Mouse (Mus musculus): ENCODE measurements around the gene Ly6g6d. TPM values are rescaled to one million over a fixed set of nuclear protein-coding genes. Genes with fewer than 3 reads are reported as not detected.

Gene Ly6g6d
- polyA plus RNA-seq, 1 experiment = 3.6 TPM

- Histone ChIP-seq H3K4me3 (ENCODE audit: insufficient read depth, low read length) (no peak overlapping the region), H3K4me1 (ENCODE audit: control insufficient read depth, insufficient read depth, low read length) (no peaks in the 10 kb centered on the region), H3K27ac (ENCODE audit: insufficient read depth, low read length) (no peak overlapping the region)
- TF ChIP-seq CTCF (IDR thresholded peaks at IDR 0.05; ENCODE audit: extremely low read depth, insufficient read depth, low read length) = no peak
- no peak for TF ChIP-seq POLR2A (IDR thresholded peaks at IDR 0.05; ENCODE audit: extremely low read depth, insufficient read depth, low read length)
Measured at GRCm38 (mm10) chr17:35063466-35063865, 14.4 kb downstream of the Ly6g6d start.

DNA sequence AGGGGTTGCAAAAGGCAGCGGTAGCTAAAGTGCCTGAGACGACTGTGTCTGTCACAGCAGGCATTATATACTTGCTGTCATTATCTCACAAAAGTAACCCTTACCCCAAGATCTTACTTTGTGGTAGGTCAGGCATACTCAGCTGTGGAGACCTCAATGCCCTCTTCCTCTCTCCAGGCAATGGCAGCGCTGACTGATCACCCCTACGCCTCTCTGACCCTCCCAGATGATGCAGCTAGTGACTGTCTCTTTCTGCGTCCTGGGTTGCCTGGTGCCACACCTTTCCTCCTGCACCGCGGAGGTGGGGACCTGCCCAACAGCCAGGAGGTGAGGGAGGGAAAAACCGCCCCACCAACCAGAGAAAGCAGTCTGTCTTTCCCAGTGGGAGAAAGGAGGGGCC, 16.6 kb downstream of the Ly6g6d start:
- Histone ChIP-seq H3K27ac (ENCODE audit: insufficient read depth, low read length) (no peak overlapping the region), H3K4me3 (ENCODE audit: insufficient read depth, low read length) (no peak overlapping the region), H3K4me1 (ENCODE audit: control insufficient read depth, insufficient read depth, low read length) (no peaks in the 10 kb centered on the region)
- TF ChIP-seq POLR2A (IDR thresholded peaks at IDR 0.05; ENCODE audit: extremely low read depth, insufficient read depth, low read length) = no peak
- TF ChIP-seq CTCF (IDR thresholded peaks at IDR 0.05; ENCODE audit: extremely low read depth, insufficient read depth, low read length) = no peak

DNA sequence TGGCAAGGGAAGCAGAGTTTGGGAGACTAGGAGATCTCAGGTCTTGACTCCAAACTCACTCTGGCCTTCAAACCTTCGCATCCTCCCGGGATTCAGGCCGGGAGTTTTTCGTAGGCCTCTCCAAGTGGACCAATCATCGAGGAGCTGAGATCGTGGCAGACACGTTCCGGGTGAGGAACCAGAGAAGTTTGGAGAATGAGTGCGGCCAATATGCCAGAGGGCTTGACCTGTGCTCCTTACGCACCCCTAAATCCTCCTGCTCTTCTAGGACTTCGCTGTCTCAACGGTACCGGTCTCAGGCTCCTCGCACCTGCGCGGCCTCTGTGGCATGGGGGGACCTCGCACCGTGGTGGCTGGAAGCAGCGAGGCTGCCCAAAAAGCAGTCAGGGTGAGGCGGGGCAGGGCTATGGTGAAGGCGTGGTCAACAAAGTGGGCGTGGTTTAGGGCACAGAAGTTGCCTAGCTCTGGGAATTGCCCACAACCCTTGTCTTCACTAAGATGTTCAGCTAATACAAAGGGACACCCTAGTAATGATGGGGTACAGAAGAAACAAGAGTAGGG, 17.0 kb downstream of the Ly6g6d start:
- Histone ChIP-seq H3K4me3 (ENCODE audit: insufficient read depth, low read length) (no peak overlapping the region), H3K4me1 (ENCODE audit: control insufficient read depth, insufficient read depth, low read length) (no peaks in the 10 kb centered on the region), H3K27ac (ENCODE audit: insufficient read depth, low read length) (no peak overlapping the region)
- TF ChIP-seq CTCF (IDR thresholded peaks at IDR 0.05; ENCODE audit: extremely low read depth, insufficient read depth, low read length) = no peak
- no peak for TF ChIP-seq POLR2A (IDR thresholded peaks at IDR 0.05; ENCODE audit: extremely low read depth, insufficient read depth, low read length)

- no peak overlapping the region for H3K27ac ChIP-seq (ENCODE audit: insufficient read depth, low read length)
Measured at GRCm38 (mm10) chr17:35060071-35060470, 17.8 kb downstream of the Ly6g6d start.

DNA sequence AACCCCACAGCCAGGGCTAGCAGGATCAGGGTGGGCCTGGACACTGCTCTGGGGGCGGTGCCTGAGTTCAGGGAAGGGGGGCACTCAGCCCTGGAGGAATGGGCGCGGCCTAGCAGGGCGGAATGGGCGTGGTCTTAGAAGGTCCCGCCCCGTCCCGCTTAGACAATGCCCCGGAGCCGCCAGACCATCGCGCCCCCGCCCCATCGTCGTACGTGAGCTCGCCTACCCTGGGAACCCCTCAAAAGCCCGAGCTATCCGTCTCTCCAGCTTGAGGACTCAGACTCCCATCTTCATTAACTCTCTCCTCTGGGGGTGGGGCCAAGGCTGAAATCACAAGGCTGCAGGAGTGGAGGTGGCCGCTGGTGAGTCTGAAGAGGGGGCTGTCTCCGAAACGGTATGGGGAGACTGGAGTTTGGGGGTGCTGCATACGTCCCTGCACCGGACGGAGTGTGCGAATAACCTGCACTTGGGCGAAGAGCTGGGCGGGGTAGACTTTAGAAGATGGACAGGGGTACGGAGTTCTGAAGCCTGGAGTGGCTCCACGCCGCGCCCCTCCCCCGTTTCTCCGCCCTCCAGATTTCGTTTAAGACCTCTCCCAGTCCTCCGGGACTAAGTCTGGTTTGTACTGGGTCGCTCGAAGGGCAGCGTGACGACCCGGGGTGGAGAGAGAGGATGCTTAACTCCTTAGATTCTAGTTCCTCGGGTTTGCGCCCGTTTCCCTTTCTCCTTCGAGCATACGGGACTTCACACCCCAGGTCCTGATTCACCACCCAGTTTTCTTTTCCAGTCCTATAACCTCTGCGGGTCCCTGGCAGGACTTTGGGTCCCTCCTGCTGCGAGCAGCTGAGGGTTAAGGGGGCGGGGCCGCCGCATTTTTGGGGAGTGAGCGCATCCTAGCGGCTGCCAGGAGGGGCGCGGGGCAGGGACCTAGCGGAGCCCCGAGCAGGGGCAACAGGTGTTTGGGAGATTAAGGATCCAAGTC, 18.7 kb downstream of the Ly6g6d start, which contains the start of gene Ddah2:
TSS of gene Ddah2 (plus strand) at position 125 of the 982 bp plus-strand sequence.
- TF ChIP-seq CTCF (IDR thresholded peaks at IDR 0.05; ENCODE audit: extremely low read depth, insufficient read depth, low read length) (0 out of 2 replicates have a peak, but pooled peaks have one; percentile 16), POLR2A (IDR thresholded peaks at IDR 0.05; ENCODE audit: extremely low read depth, insufficient read depth, low read length) (no peak)
- no peaks in the 10 kb centered on the region for H3K4me1 ChIP-seq (ENCODE audit: control insufficient read depth, insufficient read depth, low read length)
- no peak within 1 kb of the TSS for H3K27ac ChIP-seq (ENCODE audit: insufficient read depth, low read length)
- H3K4me3 ChIP-seq (ENCODE audit: insufficient read depth, low read length) = peak within 1 kb of the TSS; percentile 86

More at GRCm38 (mm10) chr17:35060071-35060470, 17.8 kb downstream of the Ly6g6d start:
- no peak for TF ChIP-seq POLR2A (IDR thresholded peaks at IDR 0.05; ENCODE audit: extremely low read depth, insufficient read depth, low read length)
- no peak for TF ChIP-seq CTCF (IDR thresholded peaks at IDR 0.05; ENCODE audit: extremely low read depth, insufficient read depth, low read length)
- Histone ChIP-seq H3K4me3 (ENCODE audit: insufficient read depth, low read length) (peak overlapping the region; percentile 86; the same call in 1 of the 2 replicates), H3K4me1 (ENCODE audit: control insufficient read depth, insufficient read depth, low read length) (no peaks in the 10 kb centered on the region)

DNA sequence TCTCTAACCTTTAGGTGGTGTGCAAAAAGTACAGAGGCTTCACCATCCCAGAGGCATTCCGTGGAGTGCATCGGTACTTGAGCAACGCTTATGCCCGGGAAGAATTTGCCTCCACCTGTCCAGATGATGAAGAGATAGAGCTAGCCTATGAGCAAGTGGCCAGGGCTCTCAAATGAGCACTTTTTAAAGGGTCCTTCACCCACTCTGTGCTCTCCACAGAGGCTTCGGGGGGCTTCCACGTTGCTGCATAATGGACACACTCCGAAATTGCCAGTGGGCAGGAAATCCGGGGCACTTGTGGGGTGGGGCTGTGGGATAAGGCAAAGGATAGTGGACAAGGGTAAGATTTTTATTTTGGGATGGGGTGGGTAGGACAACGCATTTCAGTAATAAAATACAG, 19.5 kb downstream of the Ly6g6d start:
- TF ChIP-seq CTCF (IDR thresholded peaks at IDR 0.05; ENCODE audit: extremely low read depth, insufficient read depth, low read length) (no peak), POLR2A (IDR thresholded peaks at IDR 0.05; ENCODE audit: extremely low read depth, insufficient read depth, low read length) (no peak)
- H3K4me3 ChIP-seq (ENCODE audit: insufficient read depth, low read length) = peak overlapping the region; percentile 86; the same call in 1 of the 2 replicates
- H3K4me1 ChIP-seq (ENCODE audit: control insufficient read depth, insufficient read depth, low read length) = no peaks in the 10 kb centered on the region
- H3K27ac ChIP-seq (ENCODE audit: insufficient read depth, low read length) = no peak overlapping the region

- no peak overlapping the region for H3K4me3 ChIP-seq (ENCODE audit: insufficient read depth, low read length)
- no peak overlapping the region for H3K27ac ChIP-seq (ENCODE audit: insufficient read depth, low read length)
- no peaks in the 10 kb centered on the region for H3K4me1 ChIP-seq (ENCODE audit: control insufficient read depth, insufficient read depth, low read length)
- TF ChIP-seq CTCF (IDR thresholded peaks at IDR 0.05; ENCODE audit: extremely low read depth, insufficient read depth, low read length) (no peak), POLR2A (IDR thresholded peaks at IDR 0.05; ENCODE audit: extremely low read depth, insufficient read depth, low read length) (no peak)
Measured at GRCm38 (mm10) chr17:35057090-35057489, 20.8 kb downstream of the Ly6g6d start.

DNA sequence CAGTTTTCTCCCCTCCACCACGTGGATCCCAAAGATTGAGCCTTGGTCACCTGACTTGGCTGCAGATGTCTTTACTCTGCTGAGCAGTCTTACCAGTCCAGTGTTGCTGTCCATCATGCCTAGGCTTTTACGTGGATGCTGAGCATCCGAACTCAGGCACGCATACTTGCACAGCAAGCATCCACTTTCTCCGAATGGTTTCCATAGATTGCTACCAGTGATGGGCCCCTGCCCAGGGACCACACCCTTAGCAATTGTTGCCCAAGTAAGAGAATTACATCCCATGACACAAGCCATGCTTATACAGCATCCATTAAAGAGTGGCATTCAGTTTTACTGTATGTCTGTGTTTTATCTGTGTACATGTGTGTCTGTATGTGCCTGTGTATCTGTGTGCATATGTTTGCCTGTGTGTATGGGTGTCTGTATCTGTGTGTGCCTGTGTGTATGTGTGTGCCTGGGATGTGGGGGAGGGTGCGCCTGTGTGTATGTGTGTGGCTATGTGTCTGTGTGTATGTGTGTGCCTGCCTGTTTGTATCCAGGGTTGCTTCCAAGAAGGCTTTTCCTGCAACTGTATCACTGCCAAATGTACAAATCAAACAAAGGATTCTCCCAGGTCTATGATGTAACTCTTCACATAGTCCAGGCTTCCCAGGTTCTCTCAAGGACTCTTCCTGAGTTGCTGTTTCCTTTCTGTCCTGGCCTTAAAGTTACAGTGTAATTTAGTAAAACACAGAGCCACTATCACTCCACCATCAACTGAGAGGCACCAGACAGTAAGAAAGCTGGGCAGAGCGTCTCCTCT, 22.0 kb downstream of the Ly6g6d start:
- Histone ChIP-seq H3K4me3 (ENCODE audit: insufficient read depth, low read length) (no peak overlapping the region), H3K27ac (ENCODE audit: insufficient read depth, low read length) (no peak overlapping the region), H3K4me1 (ENCODE audit: control insufficient read depth, insufficient read depth, low read length) (no peaks in the 10 kb centered on the region)
- TF ChIP-seq CTCF (IDR thresholded peaks at IDR 0.05; ENCODE audit: extremely low read depth, insufficient read depth, low read length) (no peak), POLR2A (IDR thresholded peaks at IDR 0.05; ENCODE audit: extremely low read depth, insufficient read depth, low read length) (no peak)

- Histone ChIP-seq H3K4me1 (ENCODE audit: control insufficient read depth, insufficient read depth, low read length) (no peaks in the 10 kb centered on the region), H3K27ac (ENCODE audit: insufficient read depth, low read length) (no peak overlapping the region), H3K4me3 (ENCODE audit: insufficient read depth, low read length) (no peak overlapping the region)
- TF ChIP-seq CTCF (IDR thresholded peaks at IDR 0.05; ENCODE audit: extremely low read depth, insufficient read depth, low read length) (no peak), POLR2A (IDR thresholded peaks at IDR 0.05; ENCODE audit: extremely low read depth, insufficient read depth, low read length) (no peak)
Measured at GRCm38 (mm10) chr17:35052271-35052798, 25.5 kb downstream of the Ly6g6d start.

Data from cortical plate, adult 2 months (tissue).